Mouse (Mus musculus): ENCODE results near the gene Ddb1. TPM values are rescaled to one million over a fixed set of nuclear protein-coding genes. Genes with fewer than 3 reads are reported as not detected.
A peak's percentile ranks its signal among the peaks of the same experiment; 100 is the strongest.
"Not testable (repeated sequence)": the region's sequence is repeated elsewhere in the genome, so short reads cannot be mapped to it uniquely, and the experiment has no call there.

Ddb1 gene
- polyA plus RNA-seq (2011; ENCODE audit: insufficient read depth, insufficient read length, low read depth, missing spikeins) = 876 and 913 TPM in 2 replicates

DNA sequence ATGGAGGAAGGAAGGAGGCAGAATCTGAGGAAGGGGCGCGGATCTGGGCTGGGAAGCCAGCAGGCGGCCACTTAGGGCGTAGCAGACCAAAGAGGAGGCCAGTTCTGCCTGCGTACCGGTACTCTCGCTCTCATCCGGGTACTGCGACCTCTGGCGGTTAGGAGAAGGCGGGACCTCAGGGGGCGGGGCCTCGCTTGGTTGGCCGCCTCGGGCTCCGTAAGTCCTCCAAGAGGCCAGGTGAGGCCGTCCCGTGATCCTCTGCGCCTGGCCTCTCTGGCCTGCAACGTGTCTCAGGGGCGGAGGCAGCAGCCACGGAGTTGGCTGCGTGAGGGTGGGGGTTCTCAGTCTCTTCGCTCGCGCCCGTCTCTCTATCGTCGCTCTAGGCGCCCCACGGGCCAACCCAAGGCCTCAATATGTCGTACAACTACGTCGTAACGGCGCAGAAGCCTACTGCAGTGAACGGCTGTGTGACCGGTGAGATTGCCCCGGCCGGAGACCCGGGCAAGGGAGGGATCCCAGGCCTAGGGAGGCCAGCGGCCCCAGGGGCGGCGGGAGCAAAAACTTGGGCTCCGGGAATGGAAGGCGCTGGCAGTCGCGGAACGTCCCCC lies at the start of gene Ddb1, which contains the start of gene Tkfc:
Gene Ddb1 (plus strand): TSS at position 35 of the 608 bp plus-strand sequence.
Gene Tkfc (minus strand): TSS at position 362 of the 608 bp plus-strand sequence.
- H3K4me3 ChIP-seq (ENCODE audit: low read depth, low read length) = peak within 1 kb of the TSS; percentile 99
- peaks cover 1% of the 10 kb centered on the region for H3K4me1 ChIP-seq (ENCODE audit: control insufficient read depth, insufficient read depth, low read length)
- TF ChIP-seq CTCF (IDR thresholded peaks at IDR 0.05; ENCODE audit: low read depth, low read length) (peak; percentile 25), EP300 (IDR thresholded peaks at IDR 0.05; ENCODE audit: insufficient read depth, low read depth, low read length) (peak; percentile 76; the same call in 1 of the 2 replicates), POLR2A (IDR thresholded peaks at IDR 0.05; ENCODE audit: insufficient read depth, low read length) (peak; percentile 84)
- peak within 1 kb of the TSS; percentile 78 for H3K27ac ChIP-seq (ENCODE audit: insufficient read depth, low read length)
- H3K36me3 ChIP-seq (ENCODE audit: control insufficient read depth, insufficient read depth, low read length, poor library complexity, severe bottlenecking) = peaks cover 37% of the 10 kb centered on the region
- H3K27me3 ChIP-seq (ENCODE audit: control insufficient read depth, insufficient read depth, low read length, poor library complexity, severe bottlenecking) = no peaks in the 10 kb centered on the region
- peak within 1 kb of the TSS; percentile 84 for H3K9ac ChIP-seq (ENCODE audit: low read depth, poor library complexity, severe bottlenecking)
- no peaks in the 10 kb centered on the region for H3K9me3 ChIP-seq (replicated peaks; ENCODE audit: control insufficient read depth, insufficient read depth, low read length, poor library complexity, severe bottlenecking)

DNA sequence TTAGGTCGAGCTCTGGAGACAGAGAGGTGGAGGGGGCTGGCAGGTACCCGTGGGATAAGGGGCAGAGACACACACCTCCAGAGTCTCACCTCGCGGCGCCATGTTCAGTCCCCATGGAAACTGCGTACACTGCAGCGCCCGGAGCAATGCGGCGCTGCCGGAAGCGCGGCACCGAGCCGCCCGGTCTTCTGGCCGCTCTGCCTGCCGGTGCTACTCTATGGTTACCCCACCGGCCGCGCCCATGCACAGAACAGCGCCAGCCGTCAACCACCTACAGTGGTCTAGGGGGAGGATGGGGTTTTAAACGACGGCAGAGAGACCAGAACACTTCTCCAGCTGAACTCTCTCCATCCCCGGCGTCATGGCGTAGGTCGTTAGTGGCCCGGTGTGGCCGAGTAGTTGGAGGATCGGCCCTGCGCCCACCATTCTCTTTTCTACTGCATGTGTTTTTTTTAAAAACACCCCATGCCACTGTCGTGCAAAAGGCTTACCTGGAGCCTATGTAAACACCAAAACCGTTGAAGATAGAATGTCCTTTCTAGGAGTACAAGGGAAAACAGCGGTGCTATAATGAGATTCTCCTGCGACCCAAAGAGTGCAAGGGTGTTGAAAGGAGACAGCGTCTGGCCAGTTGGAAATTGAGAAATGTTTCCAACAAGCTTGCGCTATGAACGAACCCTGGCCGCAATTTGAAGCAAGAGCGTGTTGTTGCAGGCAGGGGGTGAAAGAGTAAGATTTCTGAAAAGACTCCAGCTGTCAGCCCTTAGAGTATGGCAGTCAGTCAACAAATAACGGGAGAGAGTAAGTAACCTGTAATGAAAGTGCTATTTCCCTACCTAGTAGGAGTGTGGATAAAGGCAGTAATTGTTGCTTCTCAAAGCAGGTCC lies 49.3 kb upstream of the Ddb1 start, which contains the start of gene Tmem216:
Gene Tmem216 (minus strand): TSS at position 615 of the 887 bp plus-strand sequence.
- 0 out of 2 replicates have a peak within 1 kb of the TSS, but pooled peaks have one; percentile 25 for H3K27ac ChIP-seq (ENCODE audit: insufficient read depth, low read length)
- H3K4me3 ChIP-seq (ENCODE audit: low read depth, low read length) = peak within 1 kb of the TSS; percentile 93
- peak within 1 kb of the TSS; percentile 86 for H3K9ac ChIP-seq (ENCODE audit: low read depth, poor library complexity, severe bottlenecking)

DNA sequence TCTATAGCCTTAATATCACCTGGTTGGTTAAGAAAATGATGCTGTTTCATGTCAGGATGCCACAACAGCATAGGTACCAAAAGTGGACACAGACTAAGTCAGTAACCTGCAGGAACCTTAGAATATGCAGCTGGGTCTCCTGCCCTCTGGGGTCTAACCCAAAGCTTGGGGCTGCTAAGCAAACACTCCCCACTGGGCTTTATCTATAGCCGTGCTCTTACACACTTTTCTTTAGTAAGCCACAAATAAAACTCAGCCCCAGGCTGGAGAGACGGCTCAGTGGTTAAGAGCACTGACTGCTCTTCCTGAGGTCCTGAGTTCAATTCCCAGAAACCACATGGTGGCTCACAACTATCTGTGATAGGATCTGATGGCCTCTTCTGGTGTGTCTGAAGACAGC lies 48.1 kb upstream of the Ddb1 start:
- Histone ChIP-seq H3K4me1 (ENCODE audit: control insufficient read depth, insufficient read depth, low read length) (peaks cover 2% of the 10 kb centered on the region), H3K4me3 (ENCODE audit: low read depth, low read length) (no peak overlapping the region), H3K9ac (ENCODE audit: low read depth, poor library complexity, severe bottlenecking) (no peak overlapping the region), H3K27ac (ENCODE audit: insufficient read depth, low read length) (no peak overlapping the region), H3K36me3 (ENCODE audit: control insufficient read depth, insufficient read depth, low read length, poor library complexity, severe bottlenecking) (no peaks in the 10 kb centered on the region; the same call in 1 of the 2 replicates), H3K9me3 (replicated peaks; ENCODE audit: control insufficient read depth, insufficient read depth, low read length, poor library complexity, severe bottlenecking) (no peaks in the 10 kb centered on the region), H3K27me3 (ENCODE audit: control insufficient read depth, insufficient read depth, low read length, poor library complexity, severe bottlenecking) (no peaks in the 10 kb centered on the region)
- no peak for TF ChIP-seq EP300 (IDR thresholded peaks at IDR 0.05; ENCODE audit: insufficient read depth, low read depth, low read length)
- TF ChIP-seq CTCF (IDR thresholded peaks at IDR 0.05; ENCODE audit: low read depth, low read length) = no peak
- no peak for TF ChIP-seq POLR2A (IDR thresholded peaks at IDR 0.05; ENCODE audit: insufficient read depth, low read length)

More for the DNA sequence above, 49.3 kb upstream of the Ddb1 start, which contains the start of gene Tmem216:
- Histone ChIP-seq H3K27me3 (ENCODE audit: control insufficient read depth, insufficient read depth, low read length, poor library complexity, severe bottlenecking) (no peaks in the 10 kb centered on the region), H3K36me3 (ENCODE audit: control insufficient read depth, insufficient read depth, low read length, poor library complexity, severe bottlenecking) (no peaks in the 10 kb centered on the region; the same call in 1 of the 2 replicates), H3K9me3 (replicated peaks; ENCODE audit: control insufficient read depth, insufficient read depth, low read length, poor library complexity, severe bottlenecking) (no peaks in the 10 kb centered on the region), H3K4me1 (ENCODE audit: control insufficient read depth, insufficient read depth, low read length) (peaks cover 2% of the 10 kb centered on the region)
- no peak for TF ChIP-seq POLR2A (IDR thresholded peaks at IDR 0.05; ENCODE audit: insufficient read depth, low read length)
- no peak for TF ChIP-seq EP300 (IDR thresholded peaks at IDR 0.05; ENCODE audit: insufficient read depth, low read depth, low read length)
- no peak for TF ChIP-seq CTCF (IDR thresholded peaks at IDR 0.05; ENCODE audit: low read depth, low read length)

DNA sequence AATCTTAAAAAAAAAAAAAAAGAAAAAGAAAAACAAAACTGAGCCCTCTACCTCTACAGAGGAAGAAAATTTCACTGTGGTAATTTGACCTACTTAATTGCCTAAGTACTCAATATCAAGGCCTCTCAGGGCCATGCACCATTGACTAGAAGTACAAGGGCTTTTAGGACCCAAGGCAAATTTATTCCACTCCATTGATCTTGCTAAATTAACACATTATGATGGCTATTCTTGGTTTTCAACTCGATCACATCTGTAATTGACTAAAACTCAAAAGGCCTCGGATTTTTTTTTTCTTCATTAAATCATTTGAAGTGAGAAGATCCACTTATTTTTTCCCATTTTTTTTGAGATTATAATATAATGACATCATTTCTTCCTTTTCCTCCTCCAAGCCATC lies 47.7 kb upstream of the Ddb1 start:
- Histone ChIP-seq H3K9ac (ENCODE audit: low read depth, poor library complexity, severe bottlenecking) (no peak overlapping the region), H3K4me3 (ENCODE audit: low read depth, low read length) (no peak overlapping the region), H3K27ac (ENCODE audit: insufficient read depth, low read length) (no peak overlapping the region), H3K9me3 (replicated peaks; ENCODE audit: control insufficient read depth, insufficient read depth, low read length, poor library complexity, severe bottlenecking) (no peaks in the 10 kb centered on the region), H3K36me3 (ENCODE audit: control insufficient read depth, insufficient read depth, low read length, poor library complexity, severe bottlenecking) (no peaks in the 10 kb centered on the region), H3K27me3 (ENCODE audit: control insufficient read depth, insufficient read depth, low read length, poor library complexity, severe bottlenecking) (no peaks in the 10 kb centered on the region), H3K4me1 (ENCODE audit: control insufficient read depth, insufficient read depth, low read length) (peaks cover 2% of the 10 kb centered on the region)
- TF ChIP-seq CTCF (IDR thresholded peaks at IDR 0.05; ENCODE audit: low read depth, low read length) = no peak
- no peak for TF ChIP-seq EP300 (IDR thresholded peaks at IDR 0.05; ENCODE audit: insufficient read depth, low read depth, low read length)
- TF ChIP-seq POLR2A (IDR thresholded peaks at IDR 0.05; ENCODE audit: insufficient read depth, low read length) = no peak

DNA sequence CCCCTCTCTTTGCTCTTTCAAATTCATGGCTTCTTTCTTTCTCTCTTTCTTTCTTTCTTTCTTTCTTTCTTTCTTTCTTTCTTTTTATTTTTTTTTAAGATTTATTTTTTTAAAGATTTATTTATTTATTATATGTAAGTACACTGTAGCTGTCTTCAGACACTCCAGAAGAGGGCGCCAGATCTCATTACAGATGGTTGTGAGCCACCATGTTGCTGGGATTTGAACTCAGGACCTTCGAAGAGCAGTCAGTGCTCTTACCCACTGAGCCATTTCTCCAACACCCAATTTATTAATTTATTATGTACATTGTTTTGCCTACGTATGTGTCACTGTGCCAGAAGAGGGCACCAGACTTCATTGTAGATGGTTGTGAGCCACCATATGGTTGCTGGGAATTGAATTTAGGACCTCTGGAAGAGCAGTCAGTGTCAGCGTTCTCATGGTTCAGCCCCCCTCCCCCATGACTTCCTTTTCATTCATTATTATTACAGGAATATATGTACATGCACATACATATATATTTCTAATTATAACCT lies 47.2 kb upstream of the Ddb1 start:
- not testable (repeated sequence) for H3K9ac ChIP-seq (ENCODE audit: low read depth, poor library complexity, severe bottlenecking); H3K27ac ChIP-seq (ENCODE audit: insufficient read depth, low read length); H3K4me3 ChIP-seq (ENCODE audit: low read depth, low read length); H3K36me3 ChIP-seq (ENCODE audit: control insufficient read depth, insufficient read depth, low read length, poor library complexity, severe bottlenecking); H3K27me3 ChIP-seq (ENCODE audit: control insufficient read depth, insufficient read depth, low read length, poor library complexity, severe bottlenecking); H3K9me3 ChIP-seq (replicated peaks; ENCODE audit: control insufficient read depth, insufficient read depth, low read length, poor library complexity, severe bottlenecking); H3K4me1 ChIP-seq (ENCODE audit: control insufficient read depth, insufficient read depth, low read length)
